Mouse (Mus musculus) testis, postnatal 14 days (tissue): ENCODE results near the gene Ephb4.

Source experiments
- DNase-seq: peaks from one replicate; pipeline ENCODE4 v3.0.0; 2021; ENCODE audit warnings: low spot score

Ephb4 gene

DNA sequence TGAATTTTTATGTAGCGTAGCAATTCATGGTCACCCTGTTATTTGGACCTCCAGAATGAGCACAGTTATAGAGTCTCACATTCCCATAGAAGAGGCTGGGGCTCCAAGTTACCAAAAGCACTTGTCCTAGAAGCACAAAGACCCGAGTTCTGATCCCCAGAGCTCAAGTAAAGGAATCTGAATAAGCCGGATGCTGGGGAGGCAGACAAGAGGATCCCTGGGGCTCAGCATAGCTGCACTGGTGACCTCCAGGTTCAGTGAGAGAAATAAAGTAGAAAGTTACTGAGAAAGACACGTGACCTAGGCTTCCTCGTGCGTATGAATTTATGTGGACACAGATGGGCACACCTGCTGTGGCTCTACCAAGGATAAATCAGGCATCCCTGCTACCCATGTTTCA lies 14.8 kb upstream of the Ephb4 start:
- DNase-seq, result no peak

DNA sequence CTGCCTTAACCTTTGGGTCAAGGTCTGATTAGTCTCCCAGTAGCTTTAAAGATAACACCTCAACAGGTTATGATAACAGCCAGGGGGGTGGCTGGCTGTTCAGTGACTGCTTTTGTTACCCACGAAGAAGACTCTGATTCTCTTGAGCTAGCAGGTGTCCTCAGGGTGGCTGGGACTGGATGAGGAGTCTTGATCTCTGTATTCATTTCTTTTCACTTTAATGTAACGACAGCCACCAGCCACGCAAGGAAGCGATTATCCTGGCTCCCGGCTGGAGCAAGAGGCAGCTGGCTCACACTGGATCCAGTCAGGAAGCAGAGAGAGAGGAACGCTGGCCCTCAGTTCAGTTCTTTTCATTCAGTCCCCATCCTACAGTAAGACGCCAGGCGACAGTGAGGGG lies 12.7 kb upstream of the Ephb4 start:
- no peak for DNase-seq

DNA sequence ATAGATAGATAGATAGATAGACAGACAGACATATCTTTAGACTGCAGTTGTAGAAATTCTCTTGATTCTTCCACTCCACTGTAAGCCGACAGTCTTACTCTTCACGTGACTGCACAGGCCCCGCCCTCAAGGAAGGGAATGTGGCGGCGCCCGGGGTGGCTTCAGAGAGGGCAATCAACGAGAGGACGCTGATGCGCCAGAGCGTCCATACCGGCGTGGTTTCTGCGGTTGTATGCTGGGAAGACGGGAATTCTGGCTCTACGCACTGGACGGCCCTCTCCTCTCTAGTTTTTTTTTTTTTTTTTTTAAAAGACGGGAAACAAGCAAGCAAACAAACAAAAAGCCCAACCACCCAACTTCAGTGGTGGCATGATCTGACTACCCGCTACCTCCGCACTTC lies 11.7 kb upstream of the Ephb4 start:
- peak; percentile 90 for DNase-seq

DNA sequence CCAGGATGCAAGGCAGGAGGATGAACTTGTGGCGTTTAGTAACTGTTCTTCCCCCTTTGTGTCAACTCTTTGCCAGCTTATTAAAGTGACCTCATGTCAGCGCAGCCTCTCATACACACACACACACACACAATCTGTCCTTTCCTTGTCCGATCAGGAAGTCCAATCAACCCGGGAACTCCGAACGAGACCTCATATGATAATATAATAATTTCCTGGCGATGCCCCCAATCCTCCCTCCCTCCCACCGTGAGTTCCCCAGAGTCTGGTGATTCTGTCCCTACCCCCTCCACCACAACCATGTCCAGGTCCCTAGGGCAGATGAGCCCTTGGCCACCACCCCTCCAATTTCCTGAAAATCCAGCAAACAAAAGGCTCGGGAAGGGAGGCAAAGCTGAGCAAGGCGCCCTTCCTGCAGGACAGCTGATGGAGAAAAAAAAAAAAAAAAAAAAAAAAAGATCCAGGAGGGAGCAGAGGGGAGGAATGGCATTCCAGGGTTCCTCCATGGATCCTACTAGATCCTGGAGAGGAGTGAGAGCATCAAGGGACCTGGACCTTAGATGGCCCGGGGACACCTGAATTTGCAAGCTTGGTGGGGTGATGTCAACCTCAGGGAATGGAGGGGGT lies 11.1 kb upstream of the Ephb4 start:
- no peak for DNase-seq

DNA sequence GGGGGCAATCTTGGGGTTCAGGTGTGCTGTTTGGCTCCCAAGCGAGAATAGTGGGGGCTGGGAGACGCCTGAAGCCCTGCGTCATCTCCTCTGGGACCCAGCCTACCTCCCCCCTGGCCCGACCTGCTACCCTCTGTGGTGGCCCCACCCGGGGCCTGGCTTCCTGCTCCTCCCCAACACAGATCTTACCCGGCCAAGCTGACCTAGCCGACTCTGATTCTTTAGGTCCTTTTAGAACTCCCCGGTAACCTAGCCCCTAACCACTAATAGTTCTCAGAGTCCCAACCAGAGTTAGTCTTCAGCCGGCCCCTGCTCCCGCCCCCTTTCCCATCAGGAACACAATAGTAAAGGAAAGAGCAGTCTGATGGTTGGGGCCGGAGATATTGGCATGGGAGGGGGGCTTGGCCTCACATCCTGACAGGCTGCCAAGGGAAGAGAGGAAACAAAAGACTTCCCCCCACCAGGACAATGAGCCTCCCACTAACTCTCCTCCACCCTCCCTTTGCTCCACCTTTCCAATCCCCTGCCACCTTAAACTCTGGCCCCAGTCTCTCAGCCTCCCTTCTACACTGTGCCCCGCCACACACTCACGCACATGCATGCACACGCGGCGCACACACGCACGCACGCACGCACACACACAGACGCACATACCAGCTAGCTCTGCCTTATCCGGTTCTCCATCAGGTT lies 10.5 kb upstream of the Ephb4 start:
- DNase-seq, result no peak

DNA sequence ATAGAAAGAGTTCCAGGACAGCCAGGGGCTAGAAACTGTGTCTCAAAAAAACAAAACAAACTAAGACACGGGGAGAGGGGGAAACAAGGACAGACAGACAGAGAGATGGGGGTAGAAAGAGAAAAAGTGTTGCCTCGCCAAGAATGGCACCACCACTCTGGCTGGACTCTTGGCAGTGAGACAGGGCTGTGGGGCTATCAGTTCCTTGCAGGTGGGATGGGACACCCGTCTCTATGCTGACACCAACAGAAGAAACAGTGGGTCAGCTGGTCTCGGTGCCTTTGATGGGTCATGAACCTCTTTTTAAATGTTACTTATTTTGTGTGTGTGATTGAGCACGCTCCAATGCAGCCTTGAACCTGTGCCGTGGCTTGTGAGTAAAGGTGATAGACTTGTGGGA lies 9.7 kb upstream of the Ephb4 start:
- DNase-seq, result no peak

DNA sequence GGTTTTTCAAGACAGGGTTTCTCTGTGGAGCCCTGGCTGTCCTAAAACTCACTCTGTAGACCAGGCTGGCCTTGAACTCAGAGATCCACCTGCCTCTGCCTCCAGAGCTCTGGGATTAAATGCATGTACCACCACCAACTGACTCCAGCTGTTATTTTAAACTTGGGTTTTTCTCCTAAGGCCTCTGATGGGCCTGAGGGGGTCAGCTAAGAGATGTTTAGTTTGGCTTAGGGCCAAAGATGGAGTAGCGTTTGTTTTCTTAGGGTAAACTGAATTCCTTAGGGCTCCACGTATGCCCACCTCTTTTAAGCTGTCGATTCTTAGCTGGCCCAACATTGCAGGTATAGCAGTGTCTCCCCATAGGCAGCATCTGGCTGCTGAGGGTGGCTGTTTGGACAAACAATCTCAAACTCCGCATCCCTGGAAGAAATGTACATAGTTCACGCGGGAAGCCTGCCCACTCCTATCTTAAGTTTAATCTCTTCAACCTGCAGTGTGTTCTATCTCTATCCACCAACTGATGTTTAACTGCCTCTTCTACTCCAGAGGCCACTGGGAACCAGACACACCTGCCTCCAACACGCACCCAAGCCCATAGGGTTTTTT lies 7.4 kb upstream of the Ephb4 start:
- no peak for DNase-seq

DNA sequence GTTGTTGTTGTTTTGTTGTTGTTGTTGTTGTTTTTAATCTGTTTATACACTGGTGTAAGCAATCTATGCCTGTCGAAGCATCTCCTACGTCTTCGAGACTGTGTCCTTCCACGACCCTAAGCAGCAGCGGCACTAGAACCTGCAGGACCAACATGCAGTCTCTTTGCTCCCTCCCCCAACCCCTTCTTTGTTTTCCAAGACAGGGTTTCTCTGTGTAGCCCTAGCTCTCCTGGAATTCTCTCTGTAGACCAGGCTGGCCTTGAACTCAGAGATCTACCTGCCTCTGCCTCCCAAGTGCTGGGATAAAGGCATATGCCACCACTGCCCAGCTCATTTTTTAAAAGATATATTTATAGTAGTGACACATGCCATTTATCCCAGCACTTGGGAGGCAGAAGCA lies 6.5 kb upstream of the Ephb4 start:
- no peak for DNase-seq

DNA sequence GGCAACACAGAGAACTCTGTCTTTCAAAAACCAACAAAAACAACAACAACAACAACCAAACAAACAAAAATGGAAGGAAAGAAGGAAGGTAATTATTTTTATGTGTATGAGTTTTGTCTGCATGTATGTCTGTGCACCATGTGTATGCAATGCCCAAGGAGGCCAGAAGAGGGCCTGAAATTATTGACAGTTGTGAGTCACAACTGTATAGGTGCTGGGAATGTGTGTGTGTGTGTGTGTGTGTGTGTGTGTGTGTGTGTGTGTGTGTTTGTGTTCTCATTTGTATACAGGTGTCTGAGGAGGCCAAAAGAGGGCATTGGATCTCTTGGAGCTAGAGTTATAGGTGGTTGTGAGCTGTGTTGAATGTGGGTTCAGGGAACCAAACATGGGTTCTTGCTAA lies 6.0 kb upstream of the Ephb4 start:
- no peak for DNase-seq

DNA sequence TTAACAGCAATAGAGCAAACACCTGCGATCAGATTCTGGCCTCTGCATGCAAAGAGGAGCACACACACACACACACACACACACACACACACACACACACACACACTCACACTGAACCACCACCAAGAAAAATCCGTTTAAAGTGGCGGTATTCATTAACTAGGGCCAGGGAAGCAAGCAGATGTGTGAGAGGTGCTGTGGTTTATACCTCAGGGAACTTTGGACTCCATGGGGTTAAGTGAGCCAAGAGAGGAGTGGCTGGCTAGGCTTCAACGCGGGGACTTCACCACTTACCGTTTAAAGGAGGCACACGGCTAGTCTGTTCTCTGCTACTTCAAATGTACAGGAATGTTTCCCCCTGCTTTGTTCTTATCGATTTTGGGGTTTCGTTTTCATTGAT lies 4.1 kb upstream of the Ephb4 start:
- no peak for DNase-seq

DNA sequence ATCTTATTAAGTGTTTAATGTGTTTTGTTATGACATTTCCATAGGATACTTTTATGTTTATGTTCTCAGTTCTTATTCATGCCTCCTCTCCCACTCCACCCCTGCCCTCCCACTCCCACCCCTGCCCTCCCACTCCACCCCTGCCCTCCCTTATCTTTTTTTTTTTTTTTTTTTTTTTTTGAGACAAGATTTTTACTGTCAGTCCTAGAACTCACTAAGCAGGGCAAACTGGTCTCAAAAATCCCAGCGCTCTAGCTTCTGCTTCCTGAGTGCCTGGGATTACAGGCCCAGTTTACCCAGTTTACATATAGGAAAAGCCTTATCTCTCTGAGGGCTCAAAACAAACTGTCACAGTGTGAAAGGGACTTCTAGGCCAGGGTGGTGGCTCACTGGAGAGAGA lies 3.5 kb upstream of the Ephb4 start:
- no peak for DNase-seq

DNA sequence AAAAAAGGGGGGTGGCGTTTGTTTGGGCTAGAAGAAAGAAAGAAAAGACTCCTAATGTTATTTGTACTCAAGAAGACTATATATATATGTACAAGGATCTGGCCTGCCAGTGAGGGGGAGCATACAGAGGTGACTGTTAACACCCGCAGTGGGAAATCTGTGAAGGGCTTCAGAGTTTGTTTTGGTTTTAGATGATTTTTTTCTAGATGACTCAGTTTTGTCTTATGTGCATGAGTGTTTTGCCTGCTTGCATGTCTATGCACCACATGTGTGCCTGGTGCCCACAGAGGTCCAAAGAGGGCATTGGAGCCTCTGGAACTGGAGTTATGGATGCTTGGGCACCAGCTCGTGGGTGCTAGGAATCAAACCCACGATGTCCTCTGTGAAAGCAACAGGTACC lies 2.9 kb upstream of the Ephb4 start:
- DNase-seq, result no peak

DNA sequence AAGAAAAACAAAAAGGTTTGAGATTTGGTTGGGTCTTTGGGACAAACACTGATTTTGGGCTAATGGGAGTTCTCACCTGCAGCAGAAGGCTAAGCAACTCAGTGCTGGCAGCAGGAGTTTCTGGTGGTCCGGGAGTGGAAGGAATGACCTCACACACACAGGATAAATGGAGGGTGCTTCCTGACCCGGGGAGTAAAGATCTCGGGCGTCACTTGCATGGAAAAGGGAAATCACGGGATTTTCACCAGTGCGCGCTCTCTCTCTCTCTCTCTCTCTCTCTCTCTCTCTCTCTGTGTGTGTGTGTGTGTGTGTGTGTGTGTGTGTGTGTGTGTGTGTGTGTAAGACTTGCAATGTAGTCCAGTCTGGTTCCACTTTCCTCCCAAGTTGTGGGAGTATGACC lies 2.1 kb upstream of the Ephb4 start:
- no peak for DNase-seq

DNA sequence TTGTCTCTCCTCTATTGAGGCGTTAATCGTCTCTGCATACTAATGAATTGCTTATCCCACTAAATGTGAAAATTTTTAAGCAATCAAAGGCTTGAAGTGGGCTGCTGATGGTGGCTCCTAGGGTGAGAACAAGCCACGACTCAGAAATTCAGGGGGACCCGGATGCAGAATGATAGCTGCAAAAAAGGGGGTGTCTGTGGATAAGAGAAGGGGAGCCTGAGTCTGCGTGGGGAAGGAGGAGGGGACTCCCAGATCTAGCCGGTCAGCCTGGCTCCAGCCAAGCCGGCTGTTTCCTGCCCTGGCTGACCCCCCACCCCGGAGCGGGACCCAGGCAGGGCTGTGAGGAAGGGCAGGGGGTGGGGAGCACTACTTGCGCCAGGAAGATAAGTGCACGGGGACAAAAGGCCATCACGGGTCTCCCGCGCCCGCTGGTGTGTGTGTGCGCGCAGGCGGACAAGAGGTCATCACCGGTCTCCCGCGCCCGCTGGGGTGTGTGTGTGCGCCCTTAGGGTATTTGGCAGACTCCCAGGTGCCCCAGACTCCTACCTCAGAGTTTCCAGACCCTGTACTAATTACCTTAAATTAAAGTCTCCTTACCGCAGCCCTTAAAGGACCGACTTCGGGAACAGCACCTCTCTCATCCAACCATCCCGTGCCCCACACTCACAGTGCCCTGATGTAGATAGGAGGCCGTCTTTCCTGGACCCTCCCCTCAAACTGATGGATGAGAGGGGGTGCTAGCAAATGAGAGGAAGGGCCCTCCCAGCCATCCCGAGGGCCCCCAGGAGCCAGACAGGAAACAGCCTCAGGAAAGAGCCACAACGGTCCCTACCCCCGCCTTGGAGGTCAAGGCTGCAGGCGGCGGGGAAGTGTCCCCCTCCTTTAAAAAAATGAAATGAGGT lies 1.2 kb upstream of the Ephb4 start:
- peak; percentile 53 for DNase-seq

DNA sequence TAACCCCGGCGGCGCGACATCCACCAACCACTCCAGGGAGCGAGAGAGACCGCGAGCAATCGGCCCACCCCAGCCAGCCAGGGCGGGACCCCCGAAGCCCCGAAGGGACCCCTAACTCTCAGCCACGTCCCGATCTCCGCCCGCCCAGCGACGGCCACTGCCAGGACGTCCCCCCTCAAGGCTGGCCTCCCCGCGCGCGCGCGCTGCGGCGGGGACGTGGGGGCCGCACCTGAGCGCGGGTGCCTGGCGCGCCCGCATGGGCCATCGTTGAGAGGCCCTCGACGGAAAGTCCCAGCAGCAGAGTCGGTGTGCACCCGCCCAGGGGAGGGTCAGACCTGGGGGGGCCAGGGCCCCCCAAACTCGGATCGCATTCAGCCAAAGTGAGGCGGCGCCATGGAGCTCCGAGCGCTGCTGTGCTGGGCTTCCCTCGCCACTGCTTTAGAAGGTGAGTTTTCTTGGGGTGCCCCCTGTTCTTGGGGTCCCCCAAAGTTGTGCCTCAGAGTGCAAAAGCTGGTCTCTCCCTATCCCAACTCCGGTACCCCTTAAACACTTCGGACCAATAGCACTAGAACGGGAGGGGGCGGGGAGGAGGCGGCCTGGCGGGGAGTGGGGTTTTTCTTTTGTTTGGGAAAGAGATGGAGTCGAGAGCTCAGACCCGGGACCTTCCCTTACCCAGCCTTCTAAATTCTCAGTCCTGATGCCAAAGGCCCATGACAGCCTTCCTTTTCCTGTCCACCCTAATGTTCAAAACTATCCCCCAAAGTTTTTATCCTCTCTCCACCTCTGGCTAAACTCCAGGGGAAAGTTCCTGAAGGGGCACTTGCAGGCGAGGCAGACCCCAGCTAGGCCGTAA lies 522 bp downstream of the Ephb4 start:
- no peak for DNase-seq

DNA sequence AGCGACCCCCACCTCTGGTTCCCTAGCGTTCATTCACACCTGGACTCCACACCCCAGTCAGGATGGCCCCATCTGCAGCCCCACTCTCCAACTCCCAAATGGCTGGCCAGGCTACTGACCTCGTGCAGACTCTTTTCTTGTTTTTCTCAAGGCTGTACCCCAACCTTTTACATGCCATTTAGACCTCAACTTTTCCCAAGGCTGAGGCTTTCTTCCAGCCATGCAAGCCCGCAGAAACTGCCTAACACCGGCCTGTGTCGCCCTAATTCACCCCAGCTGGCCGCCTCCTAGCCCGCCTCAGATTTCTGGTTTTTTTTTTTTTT lies 1.1 kb downstream of the Ephb4 start:
- DNase-seq, result no peak

DNA sequence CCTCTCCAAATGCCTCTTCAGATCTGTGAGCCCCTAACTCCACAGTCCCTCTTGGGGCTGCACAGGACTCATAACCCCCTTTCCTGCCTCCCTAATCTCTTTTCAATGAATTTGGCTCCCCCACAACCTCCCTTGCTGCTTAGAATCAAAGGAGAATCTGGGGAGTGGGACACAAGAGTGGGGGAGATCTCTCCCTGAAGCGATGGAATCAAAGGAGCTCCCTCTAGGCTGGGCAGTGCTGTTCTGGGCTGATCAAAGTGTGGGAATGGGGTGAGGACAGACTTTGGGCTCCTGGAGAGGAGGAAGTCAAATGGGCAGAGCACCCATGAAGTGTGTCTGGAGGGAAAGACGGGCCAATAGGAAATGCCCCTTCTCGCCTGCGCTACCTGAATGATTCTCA lies 1.5 kb downstream of the Ephb4 start:
- DNase-seq, result no peak

DNA sequence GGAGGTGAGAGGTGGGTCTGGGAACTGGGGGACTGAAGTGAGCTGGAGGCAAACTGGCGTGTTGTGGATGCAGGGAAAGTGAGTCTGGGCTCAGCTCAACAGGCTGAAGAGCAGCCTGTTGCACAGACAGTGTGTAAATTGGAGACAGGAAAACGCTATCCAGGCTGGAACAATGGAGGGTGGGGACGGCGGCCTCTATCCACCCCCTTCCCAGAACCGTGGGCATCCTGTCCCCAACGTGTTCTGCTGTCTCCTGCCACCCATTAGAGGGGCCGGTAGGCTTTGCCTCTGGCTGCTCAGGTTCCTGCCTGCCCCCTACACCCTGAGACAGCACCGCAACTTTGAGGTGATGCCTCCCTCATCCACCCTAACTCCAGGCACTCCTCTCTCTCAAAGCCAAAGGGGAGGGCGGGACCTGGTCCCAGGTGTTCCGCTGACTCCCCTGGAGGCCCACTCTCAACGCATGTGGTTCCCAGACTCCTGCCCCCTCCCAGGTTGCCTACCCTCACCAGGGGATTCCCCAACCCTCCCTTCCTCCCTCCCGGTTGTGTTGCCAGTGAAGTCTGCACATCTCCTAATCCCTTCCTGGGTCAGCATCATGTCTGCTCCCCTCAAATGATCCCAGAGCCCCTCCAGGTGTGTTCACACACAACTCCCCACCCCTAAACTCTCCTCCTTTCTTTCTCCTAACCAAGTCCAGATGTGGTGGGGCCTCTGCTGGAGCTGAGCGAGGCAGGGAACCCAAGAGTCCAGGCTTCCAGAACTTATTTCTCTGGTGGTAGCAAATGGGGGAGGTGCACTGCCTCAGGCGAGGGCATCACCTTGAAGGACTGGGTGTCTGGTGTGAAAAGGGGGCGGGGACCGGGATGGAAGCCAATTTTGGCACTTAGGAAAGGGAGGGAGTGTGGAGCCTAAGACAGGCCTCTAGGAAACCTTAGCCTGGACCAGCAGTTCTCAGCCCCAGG lies 2.4 kb downstream of the Ephb4 start:
- DNase-seq, result no peak

DNA sequence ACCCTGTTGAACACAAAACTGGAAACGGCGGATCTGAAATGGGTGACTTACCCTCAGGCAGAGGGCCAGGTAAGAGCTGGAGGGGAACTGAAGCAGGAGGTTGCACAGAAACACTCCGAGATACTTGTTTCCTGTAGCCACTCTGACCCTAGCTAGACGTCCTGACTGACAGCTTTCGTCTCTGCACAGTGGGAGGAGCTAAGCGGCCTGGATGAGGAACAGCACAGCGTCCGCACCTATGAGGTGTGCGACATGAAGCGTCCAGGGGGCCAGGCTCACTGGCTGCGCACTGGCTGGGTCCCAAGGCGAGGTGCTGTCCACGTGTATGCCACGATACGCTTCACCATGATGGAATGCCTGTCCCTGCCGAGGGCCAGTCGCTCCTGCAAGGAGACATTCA lies 4.2 kb downstream of the Ephb4 start:
- DNase-seq, result no peak

DNA sequence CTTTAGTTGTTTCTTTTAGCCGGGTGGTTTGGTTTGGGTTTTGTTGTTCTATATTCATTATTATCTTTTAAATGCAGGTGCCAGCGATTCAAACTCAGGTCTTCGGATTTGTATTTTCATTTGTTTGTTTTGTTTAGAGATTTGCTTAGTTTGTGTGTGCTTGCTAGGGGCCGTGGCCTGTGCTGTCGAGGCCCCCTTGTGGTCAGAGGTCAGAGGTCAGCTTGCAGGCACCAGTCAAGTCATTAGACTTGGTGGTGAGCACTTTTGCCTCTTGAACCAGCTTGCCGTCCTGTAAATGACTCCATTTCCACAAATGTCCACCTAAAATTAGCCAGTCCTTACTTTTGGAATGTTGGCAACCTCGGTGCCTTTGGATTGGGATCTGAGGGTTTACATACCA lies 8.5 kb downstream of the Ephb4 start:
- no peak for DNase-seq

DNA sequence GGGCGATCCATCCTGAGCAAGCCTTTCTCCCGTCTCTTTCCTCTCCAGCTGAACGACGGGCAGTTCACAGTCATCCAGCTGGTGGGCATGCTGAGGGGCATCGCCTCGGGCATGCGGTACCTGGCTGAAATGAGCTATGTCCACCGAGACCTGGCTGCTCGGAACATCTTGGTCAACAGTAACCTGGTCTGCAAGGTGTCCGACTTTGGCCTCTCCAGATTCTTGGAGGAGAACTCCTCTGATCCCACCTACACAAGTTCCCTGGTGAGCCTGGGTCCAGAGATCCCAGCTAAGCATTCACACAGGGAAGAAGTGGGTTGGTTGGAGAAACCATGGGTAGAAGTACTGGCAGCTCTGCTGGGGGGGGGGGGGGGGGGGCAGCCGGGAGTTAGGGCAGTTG lies 19.8 kb downstream of the Ephb4 start:
- DNase-seq, result no peak
